Mouse (Mus musculus) gastrocnemius, postnatal 10 days (tissue): Measurements from ENCODE around the gene Trip10. TPM values are rescaled to one million over a fixed set of nuclear protein-coding genes. Genes with fewer than 3 reads are reported as not detected.
"Not testable (repeated sequence)": the region's sequence is repeated elsewhere in the genome, so short reads cannot be mapped to it uniquely, and the experiment has no call there.

Experiments used
- DNase-seq: peaks from one replicate; pipeline ENCODE4 v3.0.0; 2021; ENCODE audit warnings: mixed read lengths
- total RNA-seq, 2 experiments: library from RNA; stranded (reverse); gene quantifications; 2 replicates each; pipeline ENCODE4 v1.2.3; 2021

The Trip10 gene
- total RNA-seq, 2 experiments from 2014 or later = 69.1 to 74.4 TPM

- no peak for DNase-seq
Measured at GRCm38 (mm10) chr17:57264164-57264563, 14.9 kb downstream of the Trip10 start.

- peak; percentile 71 for DNase-seq
Measured at GRCm38 (mm10) chr17:57264972-57265945, 16.0 kb downstream of the Trip10 start.

GRCm38 (mm10) chr17:57267556-57268126, 18.4 kb downstream of the Trip10 start:
- DNase-seq = no peak

GRCm38 (mm10) chr17:57271301-57271700, 22.0 kb downstream of the Trip10 start:
- DNase-seq = no peak

- no peak for DNase-seq
Measured at GRCm38 (mm10) chr17:57273846-57274245, 24.6 kb downstream of the Trip10 start.

- no peak for DNase-seq
Measured at GRCm38 (mm10) chr17:57274686-57275085, 25.4 kb downstream of the Trip10 start.

- peak; percentile 87 for DNase-seq
Measured at GRCm38 (mm10) chr17:57275111-57275996, 26.1 kb downstream of the Trip10 start.

- DNase-seq = no peak
Measured at GRCm38 (mm10) chr17:57275997-57276351, 26.7 kb downstream of the Trip10 start.

GRCm38 (mm10) chr17:57276634-57277121, 27.4 kb downstream of the Trip10 start:
- DNase-seq = peak; percentile 61

GRCm38 (mm10) chr17:57277598-57278261, 28.5 kb downstream of the Trip10 start:
- not testable (repeated sequence) for DNase-seq

- DNase-seq = no peak
Measured at GRCm38 (mm10) chr17:57278537-57278936, 29.3 kb downstream of the Trip10 start.

GRCm38 (mm10) chr17:57278943-57279590, 29.8 kb downstream of the Trip10 start, which contains the start of gene Vav1:
Gene Vav1, plus strand, starts transcription at chr17:57279100.
- DNase-seq = no peak

- no peak for DNase-seq
Measured at GRCm38 (mm10) chr17:57279591-57280224, 30.5 kb downstream of the Trip10 start.

GRCm38 (mm10) chr17:57280411-57280810, 31.2 kb downstream of the Trip10 start:
- DNase-seq = no peak

- no peak for DNase-seq
Measured at GRCm38 (mm10) chr17:57283906-57284305, 34.7 kb downstream of the Trip10 start.

GRCm38 (mm10) chr17:57285077-57285476, 35.8 kb downstream of the Trip10 start:
- no peak for DNase-seq

GRCm38 (mm10) chr17:57286718-57287355, 37.6 kb downstream of the Trip10 start:
- no peak for DNase-seq

- DNase-seq = no peak
Measured at GRCm38 (mm10) chr17:57289252-57289651, 40.0 kb downstream of the Trip10 start.

- DNase-seq = no peak
Measured at GRCm38 (mm10) chr17:57290001-57290670, 40.9 kb downstream of the Trip10 start.

GRCm38 (mm10) chr17:57290671-57291055, 41.4 kb downstream of the Trip10 start:
- DNase-seq = no peak
